17 mouse cellular contexts compared by ENCODE assay signal in genomic region chr19:53278491-53279415, GRCm38 (mm10). TPM values are rescaled to one million over a fixed set of nuclear protein-coding genes. Genes with fewer than 3 reads are reported as not detected.
DNase-seq lines count a peak whose midpoint lies in the region; ATAC-seq lines count a peak whose summit lies in the region.
"Had no signal": no experiment of that assay in that cellular context is flagged by ENCODE, and none has a peak within 500 bp of the region (broad histone marks: within the 10 kb centered on the region; RNA-seq: fewer than 3 reads in every experiment).

No protein-coding gene starts in this region.

- H3K27me3 ChIP-seq in heart, embryonic 11.5 days (ENCODE audit: control insufficient read depth, insufficient read depth, low read length): no peaks in the 10 kb centered on the region
- no peaks in the 10 kb centered on the region for H3K27me3 ChIP-seq in heart, embryonic 10.5 days (ENCODE audit: insufficient read depth, poor library complexity, severe bottlenecking)
- H3K27me3 ChIP-seq in limb, embryonic 12.5 days: 0 out of 2 replicates have a peak, but pooled peaks cover 3% of the 10 kb centered on the region
- H3K27me3 ChIP-seq: forebrain, embryonic 13.5 days; hindbrain, embryonic 13.5 days had no signal

- H3K4me1 ChIP-seq in heart, embryonic 11.5 days (ENCODE audit: control insufficient read depth, insufficient read depth, low read length): peaks cover 21% of the 10 kb centered on the region; the same call in 1 of the 2 replicates
- peaks cover 52% of the 10 kb centered on the region for H3K4me1 ChIP-seq in heart, embryonic 10.5 days
- peaks cover 22% of the 10 kb centered on the region for H3K4me1 ChIP-seq in limb, embryonic 12.5 days (replicated peaks)

- no peak overlapping the region for H3K4me2 ChIP-seq in heart, embryonic 11.5 days
- H3K4me2 ChIP-seq in limb, embryonic 12.5 days: no peak overlapping the region
- H3K4me2 ChIP-seq: forebrain, embryonic 13.5 days; hindbrain, embryonic 13.5 days had no signal

- H3K36me3 ChIP-seq in heart, embryonic 11.5 days (ENCODE audit: control insufficient read depth, insufficient read depth, low read length): no peaks in the 10 kb centered on the region
- H3K36me3 ChIP-seq in heart, embryonic 10.5 days: no peaks in the 10 kb centered on the region
- H3K36me3 ChIP-seq in limb, embryonic 12.5 days: no peaks in the 10 kb centered on the region
- H3K36me3 ChIP-seq: hindbrain, embryonic 13.5 days had no signal

- DNase-seq in heart, adult 18-20 months: peak; percentile 66 to 68
- peak; percentile 39 for DNase-seq in gastrocnemius, postnatal 14 days
- DNase-seq in heart, embryonic 10.5 days (ENCODE audit: low spot score): no peak
- DNase-seq in frontal cortex, postnatal 36 days (ENCODE audit: low spot score in 2 of 2): no peak
- DNase-seq: adrenal gland, postnatal 25 days; cerebellum, adult 8-10 months; kidney, postnatal 10 days had no signal

- 76% methylated on average over 19 of the region's 19 CpGs for WGBS in heart, embryonic 11.5 days (ENCODE audit: insufficient replicate concordance)
- 73% methylated on average over 19 of the region's 19 CpGs for WGBS in heart, embryonic 10.5 days
- WGBS in limb, embryonic 12.5 days: 67% methylated on average over 19 of the region's 19 CpGs

- no peaks in the 10 kb centered on the region for H3K9me3 ChIP-seq in heart, embryonic 11.5 days (replicated peaks; ENCODE audit: control insufficient read depth, low read length)
- no peaks in the 10 kb centered on the region for H3K9me3 ChIP-seq in heart, embryonic 10.5 days
- H3K9me3 ChIP-seq in limb, embryonic 12.5 days: no peaks in the 10 kb centered on the region
- H3K9me3 ChIP-seq: forebrain, embryonic 13.5 days; hindbrain, embryonic 13.5 days had no signal

- no peak for ATAC-seq in heart, embryonic 11.5 days (replicated peaks; ENCODE audit: insufficient number of reproducible peaks, low FRiP score, low TSS enrichment)
- ATAC-seq in limb, embryonic 12.5 days (ENCODE audit: insufficient number of reproducible peaks, insufficient read depth, low FRiP score, low TSS enrichment, low read depth): no peak
- ATAC-seq in granulocyte monocyte progenitor cell, adult 5-6 weeks (replicated peaks; ENCODE audit: poor library complexity, severe bottlenecking): no peak
- ATAC-seq: activated CD4-positive, CD25-positive, alpha-beta regulatory T cell, adult 4 months; forebrain, embryonic 13.5 days; intestine, postnatal 0 days; midbrain, embryonic 16.5 days had no signal

- H3K9ac ChIP-seq in heart, embryonic 11.5 days (ENCODE audit: low read depth, low read length): no peak overlapping the region
- H3K9ac ChIP-seq in limb, embryonic 12.5 days (replicated peaks): no peak overlapping the region
- H3K9ac ChIP-seq: forebrain, embryonic 13.5 days; hindbrain, embryonic 13.5 days; liver, embryonic 14.5 days had no signal

- no peak overlapping the region for H3K27ac ChIP-seq in heart, embryonic 11.5 days (ENCODE audit: low read depth, low read length)
- H3K27ac ChIP-seq in heart, embryonic 10.5 days: peak overlapping the region; percentile 33; the same call in 1 of the 2 replicates
- H3K27ac ChIP-seq in limb, embryonic 12.5 days: 0 out of 2 replicates have a peak overlapping the region, but pooled peaks have one; percentile 4
- H3K27ac ChIP-seq: forebrain, embryonic 13.5 days; hindbrain, embryonic 13.5 days; left cerebral cortex, adult 2 months; liver, embryonic 14.5 days had no signal

- no peak overlapping the region for H3K4me3 ChIP-seq in heart, embryonic 11.5 days (ENCODE audit: low read depth, low read length)
- H3K4me3 ChIP-seq in heart, embryonic 10.5 days: no peak overlapping the region
- no peak overlapping the region for H3K4me3 ChIP-seq in limb, embryonic 12.5 days (replicated peaks)
- H3K4me3 ChIP-seq: forebrain, embryonic 13.5 days; hindbrain, embryonic 13.5 days; left cerebral cortex, adult 2 months had no signal

- intact Hi-C loops in gastrocnemius, postnatal 14 days (cut with DNase I; ENCODE audit: low total_unique reads): no loop called here

RNA-seq across cellular contexts. Expression of gene Mxi1, which starts 31.6 kb away (rescaled TPM):
- 10 to 100 TPM; 37.8 to 42.7 TPM for total RNA-seq in heart, adult 18-20 months (2021)
- polyA plus RNA-seq in heart, embryonic 11.5 days (2014; fragmentation: Nextera tagmentation; extraction: Ambion mirVana): 33.1 and 36.6 TPM in 2 replicates
- 10 to 100 TPM; 30.5 to 31.5 TPM for total RNA-seq in gastrocnemius, postnatal 14 days (2021)
- polyA plus RNA-seq in heart, embryonic 10.5 days (2016; fragmentation: Nextera tagmentation; extraction: Ambion mirVana): 27.7 and 28.7 TPM in 2 replicates
- polyA plus RNA-seq in limb, embryonic 12.5 days (2016; fragmentation: Nextera tagmentation; extraction: Ambion mirVana): 45.5 and 46.6 TPM in 2 replicates
- 19.6 and 28.2 TPM in 2 replicates for total RNA-seq in granulocyte monocyte progenitor cell, adult 5-6 weeks (2014; fragmentation: Nextera tagmentation)
- total RNA-seq in granulocyte monocyte progenitor cell, adult 5-6 weeks (2017): 50.7 and 54.9 TPM in 2 replicates

Comparison
In these comparisons a context has a peak if more than half of its experiments do, and no peak if none do; other contexts are left out.
1. DNase-seq: peak in heart, adult 18-20 months (2 of 2) and gastrocnemius, postnatal 14 days (single experiment); none in heart, embryonic 10.5 days (single experiment) and frontal cortex, postnatal 36 days (0 of 2).